Mouse (Mus musculus) cerebellum, adult 9-11 months (tissue): ENCODE measurements around the gene Gm3264.
"Not testable (repeated sequence)": the region's sequence is repeated elsewhere in the genome, so short reads cannot be mapped to it uniquely, and the experiment has no call there.

Source experiments
- DNase-seq: peaks from one replicate; pipeline ENCODE4 v3.0.0; 2022

Gene Gm3264

GRCm38 (mm10) chr14:4855299-4855980 lies at the start of gene Gm3264:
Gene Gm3264 (plus strand): TSS chr14:4855576.
- DNase-seq, result not testable (repeated sequence)

DNA sequence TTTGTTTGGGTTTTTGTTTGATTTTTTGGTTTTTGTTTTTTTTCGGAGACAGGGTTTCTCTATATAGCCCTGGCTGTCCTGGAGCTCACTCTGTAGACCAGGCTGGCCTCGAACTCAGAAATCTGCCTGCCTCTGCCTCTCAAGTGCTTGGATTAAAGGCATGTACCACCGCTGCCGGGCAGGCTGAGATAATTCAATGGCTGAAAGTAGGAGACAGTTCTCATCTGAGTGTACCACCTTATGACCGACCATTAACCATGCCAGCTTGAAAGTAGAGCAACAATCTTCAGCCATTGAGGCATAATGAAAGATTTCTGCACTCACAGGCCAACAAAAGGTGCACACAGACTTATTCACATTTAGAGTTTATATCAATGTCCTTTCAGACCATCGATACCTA lies 49.0 kb upstream of the Gm3264 start:
- not testable (repeated sequence) for DNase-seq

GRCm38 (mm10) chr14:4821950-4822349 lies 33.4 kb upstream of the Gm3264 start:
- DNase-seq, result not testable (repeated sequence)

DNA sequence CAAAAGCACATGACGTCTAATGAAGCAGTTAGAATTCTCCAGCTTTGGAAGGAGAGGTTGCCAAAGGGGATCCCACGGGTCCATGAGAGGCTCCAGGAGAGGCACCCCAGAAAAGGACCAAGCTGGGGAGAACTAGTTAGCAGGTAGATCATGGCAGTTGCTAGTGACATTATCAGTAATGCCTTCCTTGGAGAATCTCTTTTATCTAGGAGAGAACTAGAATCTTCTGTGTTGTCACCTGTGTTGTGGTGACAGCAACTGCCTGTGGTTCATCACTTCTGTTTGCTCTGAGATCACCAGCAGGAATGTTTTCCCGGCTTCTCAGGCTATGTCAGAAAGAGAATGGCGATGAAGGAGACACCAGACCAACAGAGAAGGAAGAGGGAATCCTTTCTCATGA lies 17.6 kb upstream of the Gm3264 start, which contains the start of gene Gm3269:
TSS of gene Gm3269 (plus strand) at position 301 of the 400 bp plus-strand sequence.
- DNase-seq, result not testable (repeated sequence)

DNA sequence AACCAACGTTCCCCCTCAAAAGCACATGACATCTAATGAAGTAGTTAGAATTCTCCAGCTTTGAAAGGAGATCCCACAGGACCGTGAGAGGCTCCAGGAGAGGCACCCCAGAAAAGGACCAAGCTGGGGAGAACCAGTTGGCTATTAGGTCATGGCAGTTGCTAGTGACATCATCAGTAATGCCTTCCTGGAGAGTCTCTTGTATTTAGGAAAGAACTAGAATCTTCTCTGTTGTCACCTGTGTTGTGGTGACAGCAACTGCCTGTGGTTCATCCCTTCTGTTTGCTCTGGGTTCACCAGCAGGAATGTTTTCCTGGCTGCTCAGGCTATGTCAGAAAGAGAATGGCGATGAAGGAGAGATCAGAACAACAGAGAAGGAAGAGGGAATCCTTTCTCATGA lies 36.7 kb downstream of the Gm3264 start, which contains the start of gene Gm3278:
TSS of gene Gm3278 (plus strand) at position 301 of the 400 bp plus-strand sequence.
- DNase-seq, result not testable (repeated sequence)
